Mouse (Mus musculus): Measurements from ENCODE around the gene Lmcd1.

- TF ChIP-seq CTCF (IDR thresholded peaks at IDR 0.05) (no peak), EP300 (IDR thresholded peaks at IDR 0.05) (no peak)
Measured at GRCm38 (mm10) chr6:112284087-112284486, 10.5 kb downstream of the Lmcd1 start.

Measured in lung, postnatal 0 days (tissue).